Mouse (Mus musculus) bone marrow, adult 2 months (tissue): ENCODE measurements around the gene Pde10a.

Experiments used
- CTCF ChIP-seq: fragments of 200-500 bp; IDR thresholded peaks from 2 replicates; pipeline ENCODE4 v1.5.1; 2011; ENCODE audit warnings: low read length, control low read depth; ENCODE audit not compliant: control insufficient read depth, insufficient read depth
- POLR2A ChIP-seq: fragments of 200-500 bp; IDR thresholded peaks from 2 replicates; pipeline ENCODE4 v1.6.1; 2011; ENCODE audit warnings: low read depth, mild to moderate bottlenecking, control low read depth, low read length, borderline replicate concordance; ENCODE audit not compliant: control insufficient read depth

- TF ChIP-seq POLR2A (no peak), CTCF (no peak)
These were observed 173.1 kb downstream of the Pde10a start for GRCm38 (mm10) chr17:8698265-8698664.
